Mouse (Mus musculus) T-helper 2 cell (primary cell): ENCODE data around the gene Aspn.

Experiments used
- in situ Hi-C: fragments of 300-600 bp; cut with MboI, MseI; formaldehyde crosslinking; loops from one replicate; pipeline ENCODE4 v1.15.1; 2025; ENCODE audit warnings: high pct_unique_total_duplicates

Gene Aspn

GRCm38 (mm10) chr13:49544279-49544678 is at the start of gene Aspn:
Gene Aspn (plus strand): TSS chr13:49544443.
- in situ Hi-C loops: no loop called here

GRCm38 (mm10) chr13:49504510-49504909 is 39.7 kb upstream of the Aspn start, which contains the start of gene Ecm2:
Gene Ecm2 (plus strand): TSS chr13:49504810.
- in situ Hi-C loops: no loop called here

GRCm38 (mm10) chr13:49505776-49506175 is 38.5 kb upstream of the Aspn start:
- in situ Hi-C loops: no loop called here

- in situ Hi-C loops: no loop called here
Measured at GRCm38 (mm10) chr13:49507176-49507575, 37.1 kb upstream of the Aspn start.

- in situ Hi-C loops: no loop called here
Measured at GRCm38 (mm10) chr13:49518761-49519160, 25.5 kb upstream of the Aspn start.

- in situ Hi-C loops: no loop called here
Measured at GRCm38 (mm10) chr13:49526235-49526634, 18.0 kb upstream of the Aspn start.

GRCm38 (mm10) chr13:49530636-49531035 is 13.6 kb upstream of the Aspn start:
- in situ Hi-C loops: no loop called here

GRCm38 (mm10) chr13:49536946-49537345 is 7.3 kb upstream of the Aspn start:
- in situ Hi-C loops: no loop called here

GRCm38 (mm10) chr13:49538693-49539092 is 5.5 kb upstream of the Aspn start:
- in situ Hi-C loops: no loop called here

GRCm38 (mm10) chr13:49545646-49546045 is 1.4 kb downstream of the Aspn start:
- in situ Hi-C loops: no loop called here

GRCm38 (mm10) chr13:49546517-49546916 is 2.3 kb downstream of the Aspn start:
- in situ Hi-C loops: no loop called here

GRCm38 (mm10) chr13:49547563-49548150 is 3.4 kb downstream of the Aspn start:
- in situ Hi-C loops: no loop called here

GRCm38 (mm10) chr13:49549616-49550015 is 5.4 kb downstream of the Aspn start:
- in situ Hi-C loops: no loop called here

- in situ Hi-C loops: no loop called here
Measured at GRCm38 (mm10) chr13:49554519-49554918, 10.3 kb downstream of the Aspn start.

GRCm38 (mm10) chr13:49556203-49556602 is 12.0 kb downstream of the Aspn start:
- in situ Hi-C loops: no loop called here

- in situ Hi-C loops: no loop called here
Measured at GRCm38 (mm10) chr13:49556924-49557323, 12.7 kb downstream of the Aspn start.

- in situ Hi-C loops: no loop called here
Measured at GRCm38 (mm10) chr13:49559185-49559584, 14.9 kb downstream of the Aspn start.

GRCm38 (mm10) chr13:49560886-49561285 is 16.6 kb downstream of the Aspn start:
- in situ Hi-C loops: no loop called here

- in situ Hi-C loops: no loop called here
Measured at GRCm38 (mm10) chr13:49564347-49564746, 20.1 kb downstream of the Aspn start.

GRCm38 (mm10) chr13:49570371-49570770 is 26.1 kb downstream of the Aspn start:
- in situ Hi-C loops: no loop called here

GRCm38 (mm10) chr13:49571418-49571817 is 27.2 kb downstream of the Aspn start:
- in situ Hi-C loops: no loop called here

GRCm38 (mm10) chr13:49581541-49582530 is 37.6 kb downstream of the Aspn start, which contains the start of gene Omd:
Gene Omd (plus strand): TSS chr13:49582462.
- in situ Hi-C loops: no loop called here

- in situ Hi-C loops: no loop called here
Measured at GRCm38 (mm10) chr13:49583859-49584258, 39.6 kb downstream of the Aspn start.
